Mouse (Mus musculus): ENCODE measurements around the gene H1foo.

H1foo gene

GRCm38 (mm10) chr6:115986472-115987095 lies 41.8 kb downstream of the H1foo start:
- no peak for DNase-seq (ENCODE audit: low spot score)

DNA sequence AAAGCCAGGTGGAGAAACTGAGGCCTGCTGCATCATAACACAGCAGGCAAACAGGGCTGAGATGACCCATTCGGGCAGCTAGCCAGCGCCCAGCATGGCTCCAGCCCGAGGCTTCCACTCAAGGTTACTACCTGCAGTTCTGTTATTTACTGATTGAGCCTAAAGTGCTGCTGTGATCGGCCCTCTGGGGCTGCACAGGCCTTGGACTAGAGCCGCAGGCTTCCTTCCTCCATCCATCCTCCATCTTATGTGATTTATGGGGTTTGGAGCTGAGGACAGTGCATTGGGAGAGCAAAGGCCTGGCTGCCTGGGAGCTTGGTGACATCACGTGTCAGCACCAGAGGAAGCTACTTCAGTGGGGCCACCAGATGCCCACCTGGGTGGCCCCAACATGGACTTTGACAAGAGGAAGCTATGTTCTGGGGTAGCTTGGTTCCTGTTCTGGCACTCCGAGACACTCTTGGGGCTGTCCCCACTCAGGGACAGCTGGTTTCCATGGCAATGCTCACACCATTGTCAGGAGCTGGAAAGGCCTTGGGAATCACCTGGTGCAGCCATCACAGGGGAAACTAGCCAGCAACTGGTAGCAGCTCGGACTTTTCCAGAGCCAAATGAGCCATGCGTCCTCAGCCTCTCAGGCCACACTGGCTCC lies 42.5 kb downstream of the H1foo start:
- DNase-seq (ENCODE audit: low spot score) = no peak

GRCm38 (mm10) chr6:115989032-115989431 lies 44.3 kb downstream of the H1foo start:
- DNase-seq (ENCODE audit: low spot score) = no peak

GRCm38 (mm10) chr6:115989607-115990006 lies 44.9 kb downstream of the H1foo start:
- no peak for DNase-seq (ENCODE audit: low spot score)

GRCm38 (mm10) chr6:115990056-115990455 lies 45.3 kb downstream of the H1foo start:
- DNase-seq (ENCODE audit: low spot score) = no peak

- no peak for DNase-seq (ENCODE audit: low spot score)
These were observed 45.7 kb downstream of the H1foo start for GRCm38 (mm10) chr6:115990479-115990878.

DNA sequence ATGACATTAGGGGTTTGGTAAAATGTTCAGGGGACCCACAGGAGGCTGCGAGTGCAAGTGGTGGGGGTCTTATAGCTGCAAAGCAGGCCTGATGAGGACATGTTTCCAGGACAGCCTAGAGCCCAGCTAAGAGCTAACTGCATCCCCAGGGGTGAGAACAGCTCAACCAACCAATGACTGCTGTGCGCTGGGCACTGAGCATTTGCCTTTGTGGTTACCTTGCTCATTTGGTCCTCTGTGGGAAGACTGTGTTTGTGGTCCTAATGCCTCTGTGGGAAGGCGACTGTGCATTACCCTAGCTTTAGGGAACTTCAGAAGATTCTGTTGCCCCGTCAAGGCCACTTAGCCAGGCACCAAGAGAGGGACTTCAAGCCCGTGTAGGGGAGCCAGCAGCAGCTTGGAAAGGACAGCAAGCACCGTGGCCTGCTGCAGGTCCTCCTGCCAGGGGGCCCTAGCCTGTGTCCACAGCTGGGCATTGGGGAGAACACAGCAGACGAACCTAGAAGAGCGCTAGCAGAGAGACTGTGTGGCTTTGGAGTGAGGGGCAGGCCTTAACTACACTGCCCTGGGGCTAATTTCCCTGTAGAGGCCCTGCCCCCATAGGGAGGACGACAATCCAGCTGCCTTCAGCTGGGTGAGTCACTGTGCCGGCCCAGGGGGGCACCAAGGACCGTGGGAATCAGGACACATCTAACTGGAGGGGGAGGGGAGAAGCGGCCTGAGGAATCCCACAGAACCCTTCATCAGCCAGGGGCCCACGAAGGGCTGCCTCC lies 46.6 kb downstream of the H1foo start:
- no peak for DNase-seq (ENCODE audit: low spot score)

DNA sequence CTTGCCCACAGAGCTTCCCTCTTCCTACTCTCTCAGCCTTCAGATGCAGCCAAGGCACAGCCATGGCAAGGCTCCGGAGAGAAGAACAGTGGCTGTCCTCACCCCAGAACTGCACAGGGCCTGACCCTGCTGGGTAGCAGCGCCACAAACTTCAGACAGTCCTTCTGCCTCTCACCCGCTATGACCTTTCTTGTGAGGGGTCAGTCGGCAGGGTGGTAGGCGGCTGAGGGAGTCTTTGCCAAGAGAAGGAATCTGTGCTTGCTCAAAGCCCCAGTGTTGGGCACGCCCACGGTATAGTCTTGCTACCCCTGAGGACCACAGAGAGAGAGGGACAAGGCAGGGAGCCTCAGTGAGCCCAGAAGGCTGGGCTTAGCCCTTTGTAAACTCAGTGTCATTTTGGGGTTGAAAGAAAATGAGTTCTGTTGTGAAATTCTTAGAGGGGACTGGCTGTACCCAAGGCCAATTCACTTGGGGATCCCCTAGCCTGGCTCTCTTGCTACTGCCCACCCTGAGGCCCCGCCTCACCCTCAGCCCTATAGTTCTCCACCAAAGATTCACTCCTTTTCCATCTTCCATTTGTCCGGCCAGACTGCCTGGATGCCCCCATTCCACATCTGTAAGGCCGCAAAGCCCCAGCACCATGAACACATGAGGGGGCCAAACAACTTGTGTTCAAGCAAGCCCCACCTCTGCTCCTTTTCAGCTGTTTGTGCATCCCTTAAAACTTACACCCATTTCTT lies 47.3 kb downstream of the H1foo start:
- no peak for DNase-seq (ENCODE audit: low spot score)

DNA sequence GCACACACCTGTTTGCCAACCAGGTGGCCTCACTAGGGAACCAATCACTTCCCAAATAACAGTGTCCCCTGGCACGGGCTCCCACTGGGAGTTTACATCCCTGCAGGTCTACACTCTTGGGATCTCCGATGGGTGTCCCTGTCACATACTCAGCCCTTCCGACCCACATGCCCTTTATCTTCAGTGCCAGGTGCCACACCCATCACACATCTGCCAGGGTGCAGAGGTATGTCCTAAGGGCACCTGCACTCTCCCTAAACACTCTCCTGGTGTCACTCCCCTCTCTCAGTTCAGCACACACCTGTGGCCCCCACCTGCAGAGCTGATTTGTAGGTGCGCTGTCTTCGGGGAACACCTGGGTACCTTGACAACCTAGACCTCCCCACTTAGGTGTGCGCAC lies 48.2 kb downstream of the H1foo start:
- no peak for DNase-seq (ENCODE audit: low spot score)

- no peak for DNase-seq (ENCODE audit: low spot score)
These were observed 48.9 kb downstream of the H1foo start for GRCm38 (mm10) chr6:115993463-115994145.

GRCm38 (mm10) chr6:115994146-115994876 lies 49.6 kb downstream of the H1foo start:
- no peak for DNase-seq (ENCODE audit: low spot score)

DNA sequence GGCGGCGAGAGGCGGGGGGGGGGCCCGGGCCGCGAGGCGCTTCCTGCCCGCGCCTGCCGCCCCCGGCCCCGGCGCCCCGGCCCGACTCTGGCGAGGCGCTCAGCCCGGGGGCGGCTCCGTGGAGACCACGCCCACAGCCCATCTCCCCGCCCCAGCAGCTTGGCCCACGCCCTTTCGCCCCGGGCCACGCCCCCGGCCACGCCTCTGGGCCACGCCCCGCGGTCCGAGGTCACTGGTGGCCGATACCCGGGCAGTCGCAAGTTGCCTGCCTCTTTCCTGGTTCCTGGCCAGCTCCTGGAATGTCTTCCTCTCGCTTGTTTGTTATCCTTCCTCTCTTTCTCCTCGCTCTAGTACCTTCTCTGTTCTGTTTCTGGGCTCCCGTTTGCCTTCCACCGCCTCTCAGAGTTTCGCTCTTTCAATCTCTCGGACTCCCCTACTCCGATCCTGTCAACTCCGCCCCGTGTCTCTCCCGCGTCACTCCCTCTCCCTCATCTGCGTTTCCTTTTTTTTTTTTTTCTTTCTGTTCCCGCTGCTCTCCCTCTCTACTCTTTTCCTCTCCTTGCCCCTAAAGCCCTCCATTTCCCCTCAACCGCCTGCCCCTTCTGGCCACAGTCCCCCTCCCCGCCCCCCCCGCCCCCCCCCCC lies 50.3 kb downstream of the H1foo start, which contains the start of gene Plxnd1:
Gene Plxnd1 (minus strand): TSS at position 129 of the 644 bp plus-strand sequence.
- peak; percentile 57 for DNase-seq (ENCODE audit: low spot score)

GRCm38 (mm10) chr6:115995531-115995941 lies 50.8 kb downstream of the H1foo start:
- no peak for DNase-seq (ENCODE audit: low spot score)

- DNase-seq (ENCODE audit: low spot score) = no peak
These were observed 51.6 kb downstream of the H1foo start for GRCm38 (mm10) chr6:115996171-115996851.

GRCm38 (mm10) chr6:115997726-115998311 lies 53.1 kb downstream of the H1foo start:
- no peak for DNase-seq (ENCODE audit: low spot score)

GRCm38 (mm10) chr6:115998758-115999157 lies 54.0 kb downstream of the H1foo start:
- no peak for DNase-seq (ENCODE audit: low spot score)

- DNase-seq (ENCODE audit: low spot score) = no peak
These were observed 54.5 kb downstream of the H1foo start for GRCm38 (mm10) chr6:115999227-115999626.
